13 mouse cellular contexts compared by ENCODE assay signal in genomic region chr13:35395192-35395591, GRCm38 (mm10).
A peak's percentile ranks its signal among the peaks of the same experiment; 100 is the strongest.
DNase-seq lines count a peak whose midpoint lies in the region; ATAC-seq and TF ChIP-seq lines count a peak whose summit lies in the region.
"Had no signal": no experiment of that assay in that cellular context is flagged by ENCODE, and none has a peak within 500 bp of the region (broad histone marks: within the 10 kb centered on the region; RNA-seq: fewer than 3 reads in every experiment).

No protein-coding gene starts in this region.

- H3K9me3 ChIP-seq in heart, embryonic 11.5 days (replicated peaks; ENCODE audit: control insufficient read depth, low read length): no peaks in the 10 kb centered on the region
- no peaks in the 10 kb centered on the region for H3K9me3 ChIP-seq in lung, embryonic 14.5 days (ENCODE audit: low read depth, low read length)
- H3K9me3 ChIP-seq in intestine, embryonic 15.5 days: no peaks in the 10 kb centered on the region
- no peaks in the 10 kb centered on the region for H3K9me3 ChIP-seq in stomach, embryonic 14.5 days (ENCODE audit: control insufficient read depth, low read depth, low read length)
- H3K9me3 ChIP-seq: G1E; neural tube, embryonic 15.5 days had no signal

- H3K4me2 ChIP-seq in heart, embryonic 11.5 days: no peak overlapping the region; the same call in 1 of the 2 replicates
- no peak overlapping the region for H3K4me2 ChIP-seq in lung, embryonic 14.5 days
- H3K4me2 ChIP-seq in intestine, embryonic 15.5 days (replicated peaks): 0 out of 2 replicates have a peak overlapping the region, but pooled peaks have one; percentile 9
- H3K4me2 ChIP-seq in stomach, embryonic 14.5 days (replicated peaks; ENCODE audit: low read depth, low read length): no peak overlapping the region
- H3K4me2 ChIP-seq: neural tube, embryonic 15.5 days had no signal

- H3K4me1 ChIP-seq in heart, embryonic 11.5 days (ENCODE audit: control insufficient read depth, insufficient read depth, low read length): peaks cover 9% of the 10 kb centered on the region
- H3K4me1 ChIP-seq in lung, embryonic 14.5 days (ENCODE audit: insufficient read depth): peaks cover 7% of the 10 kb centered on the region; the same call in 1 of the 2 replicates
- H3K4me1 ChIP-seq in intestine, embryonic 15.5 days (replicated peaks): peaks cover 9% of the 10 kb centered on the region; the same call in 1 of the 2 replicates
- no peaks in the 10 kb centered on the region; the same call in 1 of the 2 replicates for H3K4me1 ChIP-seq in stomach, embryonic 14.5 days (ENCODE audit: control insufficient read depth, insufficient read depth, low read length)
- H3K4me1 ChIP-seq: neural tube, embryonic 15.5 days had no signal

- no peak for DNase-seq in heart, adult 8-10 months (ENCODE audit: low spot score)
- no peak for DNase-seq in lung, embryonic 14.5 days
- DNase-seq in lung, postnatal 14 days: no peak
- DNase-seq in cerebellum, adult 18-20 months: no peak
- DNase-seq in ovary, postnatal 14 days (ENCODE audit: low spot score): no peak
- DNase-seq: left cerebral cortex, postnatal 4 days; right cerebral cortex, adult 18-20 months; thymus, adult 18-20 months had no signal

- peak overlapping the region; percentile 46; the same call in 1 of the 2 replicates for H3K27ac ChIP-seq in heart, embryonic 11.5 days (ENCODE audit: low read depth, low read length)
- no peak overlapping the region for H3K27ac ChIP-seq in lung, embryonic 14.5 days (ENCODE audit: low read depth)
- 0 out of 2 replicates have a peak overlapping the region, but pooled peaks have one; percentile 5 for H3K27ac ChIP-seq in intestine, embryonic 15.5 days
- H3K27ac ChIP-seq in stomach, embryonic 14.5 days (ENCODE audit: low read length): no peak overlapping the region
- H3K27ac ChIP-seq: neural tube, embryonic 15.5 days had no signal

- no peaks in the 10 kb centered on the region for H3K36me3 ChIP-seq in heart, embryonic 11.5 days (ENCODE audit: control insufficient read depth, insufficient read depth, low read length)
- H3K36me3 ChIP-seq in lung, embryonic 14.5 days (ENCODE audit: insufficient read depth): no peaks in the 10 kb centered on the region
- no peaks in the 10 kb centered on the region for H3K36me3 ChIP-seq in intestine, embryonic 15.5 days
- no peaks in the 10 kb centered on the region for H3K36me3 ChIP-seq in stomach, embryonic 14.5 days (ENCODE audit: control insufficient read depth, insufficient read depth, low read length)
- H3K36me3 ChIP-seq: G1E; neural tube, embryonic 15.5 days had no signal

- no peak for TF ChIP-seq CTCF in lung, embryonic 14.5 days (IDR thresholded peaks at IDR 0.05; ENCODE audit: low read depth)

- H3K4me3 ChIP-seq in heart, embryonic 11.5 days (ENCODE audit: low read depth, low read length): no peak overlapping the region
- no peak overlapping the region for H3K4me3 ChIP-seq in lung, embryonic 14.5 days (ENCODE audit: low read depth, low read length)
- no peak overlapping the region for H3K4me3 ChIP-seq in intestine, embryonic 15.5 days (replicated peaks)
- no peak overlapping the region for H3K4me3 ChIP-seq in stomach, embryonic 14.5 days (ENCODE audit: low read depth, low read length)
- H3K4me3 ChIP-seq: neural tube, embryonic 15.5 days had no signal

- WGBS in heart, embryonic 11.5 days (ENCODE audit: insufficient replicate concordance): 56% methylated on average over 4 of the region's 4 CpGs
- WGBS in lung, embryonic 14.5 days: 57% methylated on average over 4 of the region's 4 CpGs
- WGBS in intestine, embryonic 15.5 days: 41% methylated on average over 4 of the region's 4 CpGs
- WGBS in stomach, embryonic 14.5 days: 63% methylated on average over 4 of the region's 4 CpGs

- H3K27me3 ChIP-seq in heart, embryonic 11.5 days (ENCODE audit: control insufficient read depth, insufficient read depth, low read length): no peaks in the 10 kb centered on the region
- H3K27me3 ChIP-seq in lung, embryonic 14.5 days (ENCODE audit: insufficient read depth, low read length): no peaks in the 10 kb centered on the region
- no peaks in the 10 kb centered on the region for H3K27me3 ChIP-seq in intestine, embryonic 15.5 days (replicated peaks)
- H3K27me3 ChIP-seq in stomach, embryonic 14.5 days (ENCODE audit: control insufficient read depth, insufficient read depth, low read length): no peaks in the 10 kb centered on the region
- H3K27me3 ChIP-seq: neural tube, embryonic 15.5 days had no signal

- no peak overlapping the region for H3K9ac ChIP-seq in heart, embryonic 11.5 days (ENCODE audit: low read depth, low read length)
- no peak overlapping the region for H3K9ac ChIP-seq in lung, embryonic 14.5 days
- no peak overlapping the region for H3K9ac ChIP-seq in intestine, embryonic 15.5 days
- H3K9ac ChIP-seq in stomach, embryonic 14.5 days (replicated peaks; ENCODE audit: low read depth, low read length): no peak overlapping the region
- H3K9ac ChIP-seq: neural tube, embryonic 15.5 days had no signal

- ATAC-seq in heart, embryonic 11.5 days (replicated peaks; ENCODE audit: insufficient number of reproducible peaks, low FRiP score, low TSS enrichment): no peak
- 0 out of 2 replicates have a peak, but pooled peaks have one; percentile 17 for ATAC-seq in lung, embryonic 14.5 days (ENCODE audit: insufficient read depth)
- peak; percentile 75 for ATAC-seq in intestine, embryonic 15.5 days
- peak; percentile 53; the same call in 1 of the 2 replicates for ATAC-seq in stomach, embryonic 14.5 days (ENCODE audit: insufficient number of reproducible peaks, insufficient read depth, low FRiP score, low read depth)

Comparison
In these comparisons a context has a peak if more than half of its experiments do, and no peak if none do; other contexts are left out.
1. H3K27ac ChIP-seq: peak in heart, embryonic 11.5 days (single experiment) and intestine, embryonic 15.5 days (single experiment); none in lung, embryonic 14.5 days (single experiment) and stomach, embryonic 14.5 days (single experiment).